Mouse (Mus musculus) limb, embryonic 12.5 days (tissue): ENCODE data around the gene Farp1. TPM values are rescaled to one million over a fixed set of nuclear protein-coding genes. Genes with fewer than 3 reads are reported as not detected.
"Not testable (repeated sequence)": the region's sequence is repeated elsewhere in the genome, so short reads cannot be mapped to it uniquely, and the experiment has no call there.

Experiments used
- ATAC-seq: fragments of 200-750 bp; cut with Nextera tagmentation; 2 replicates; pipeline ENCODE4 v1.8.0; 2017; ENCODE audit warnings: low read depth, moderate TSS enrichment; ENCODE audit not compliant: insufficient number of reproducible peaks, insufficient read depth, low FRiP score, low TSS enrichment
- H3K27ac ChIP-seq: fragments of 300-500 bp; sonication (generic); 2 replicates; pipeline ENCODE4 v1.5.1; 2016; ENCODE audit warnings: mild to moderate bottlenecking, moderate library complexity
- H3K27me3 ChIP-seq: fragments of 300-500 bp; sonication (generic); 2 replicates; pipeline ENCODE4 v1.6.1; 2016; ENCODE audit warnings: mild to moderate bottlenecking, moderate library complexity
- H3K36me3 ChIP-seq: fragments of 300-500 bp; sonication (generic); 2 replicates; pipeline ENCODE4 v1.6.1; 2016; ENCODE audit warnings: mild to moderate bottlenecking, moderate library complexity
- H3K4me1 ChIP-seq: fragments of 300-500 bp; sonication (generic); replicated peaks from 2 replicates; pipeline ENCODE4 v1.6.1; 2016
- H3K4me2 ChIP-seq: fragments of 300-500 bp; sonication (generic); 2 replicates; pipeline ENCODE4 v1.6.1; 2016; ENCODE audit warnings: mild to moderate bottlenecking, moderate library complexity
- H3K4me3 ChIP-seq: fragments of 300-500 bp; sonication (generic); replicated peaks from 2 replicates; pipeline ENCODE4 v1.5.1; 2016; ENCODE audit warnings: mild to moderate bottlenecking
- H3K9ac ChIP-seq: fragments of 300-500 bp; sonication (generic); replicated peaks from 2 replicates; pipeline ENCODE4 v1.6.1; 2016; ENCODE audit warnings: mild to moderate bottlenecking, moderate library complexity
- H3K9me3 ChIP-seq: fragments of 300-500 bp; sonication (generic); 2 replicates; pipeline ENCODE4 v1.6.1; 2016; ENCODE audit warnings: mild to moderate bottlenecking, moderate library complexity
- WGBS: fragments of 180-500 bp; shearing (Covaris S2); methylation state at CpG from one replicate; pipeline ENCODE4 v1.1.7; 2016; 5-methylcytosine and 5-hydroxymethylcytosine counted together
- polyA plus RNA-seq: library from polyadenylated mRNA; unstranded; fragments of >200 nt; fragmentation: Nextera tagmentation; extraction: Ambion mirVana; gene quantifications from 2 replicates; pipeline ENCODE4 v1.2.1, GENCODE M21; 2016

Gene Farp1
- polyA plus RNA-seq, 1 experiment from 2014 or later = 58.2 TPM

- Histone ChIP-seq H3K36me3 (no peaks in the 10 kb centered on the region), H3K4me1 (peaks cover 45% of the 10 kb centered on the region), H3K9ac (peak overlapping the region; percentile 99), H3K27me3 (peaks cover 13% of the 10 kb centered on the region), H3K4me3 (peak overlapping the region; percentile 96), H3K27ac (peak overlapping the region; percentile 95), H3K4me2 (peak overlapping the region; percentile 94), H3K9me3 (no peaks in the 10 kb centered on the region)
- WGBS = under 1% methylated on average over 77 of the region's 100 CpGs
- peak; percentile 56 for ATAC-seq
These were observed 868 bp downstream of the Farp1 start for GRCm38 (mm10) chr14:121035663-121036473.

GRCm38 (mm10) chr14:121036612-121037221, 1.7 kb downstream of the Farp1 start:
- Histone ChIP-seq H3K4me1 (peaks cover 45% of the 10 kb centered on the region), H3K27ac (peak overlapping the region; percentile 95)
- no peak for ATAC-seq

GRCm38 (mm10) chr14:121037276-121037675, 2.3 kb downstream of the Farp1 start:
- Histone ChIP-seq H3K27me3 (peaks cover 13% of the 10 kb centered on the region), H3K4me2 (peak overlapping the region; percentile 94), H3K4me1 (peaks cover 45% of the 10 kb centered on the region), H3K9ac (peak overlapping the region; percentile 99), H3K9me3 (no peaks in the 10 kb centered on the region), H3K27ac (peak overlapping the region; percentile 95), H3K4me3 (peak overlapping the region; percentile 96), H3K36me3 (no peaks in the 10 kb centered on the region)
- ATAC-seq = no peak
- WGBS = 11% methylated on average over 7 of the region's 7 CpGs

More at GRCm38 (mm10) chr14:121036612-121037221, 1.7 kb downstream of the Farp1 start:
- WGBS = under 1% methylated on average over 19 of the region's 19 CpGs
- peak overlapping the region; percentile 96 for H3K4me3 ChIP-seq
- peaks cover 13% of the 10 kb centered on the region for H3K27me3 ChIP-seq
- H3K9ac ChIP-seq = peak overlapping the region; percentile 99
- no peaks in the 10 kb centered on the region for H3K9me3 ChIP-seq
- H3K4me2 ChIP-seq = peak overlapping the region; percentile 94
- H3K36me3 ChIP-seq = no peaks in the 10 kb centered on the region

GRCm38 (mm10) chr14:121038676-121039075, 3.7 kb downstream of the Farp1 start:
- H3K4me3 ChIP-seq = peak overlapping the region; percentile 96
- H3K4me1 ChIP-seq = peaks cover 50% of the 10 kb centered on the region
- H3K27me3 ChIP-seq = peaks cover 10% of the 10 kb centered on the region
- H3K9me3 ChIP-seq = no peaks in the 10 kb centered on the region
- no peak for ATAC-seq
- no peak overlapping the region for H3K9ac ChIP-seq
- H3K36me3 ChIP-seq = no peaks in the 10 kb centered on the region
- 11% methylated on average over 5 of the region's 5 CpGs for WGBS
- peak overlapping the region; percentile 94 for H3K4me2 ChIP-seq
- peak overlapping the region; percentile 78 for H3K27ac ChIP-seq

- peaks cover 23% of the 10 kb centered on the region for H3K36me3 ChIP-seq
- H3K27me3 ChIP-seq = no peaks in the 10 kb centered on the region
- no peak overlapping the region for H3K4me3 ChIP-seq
- no peak overlapping the region for H3K4me2 ChIP-seq
- no peak overlapping the region for H3K9ac ChIP-seq
- WGBS = 75% methylated on average over 3 of the region's 3 CpGs
- H3K9me3 ChIP-seq = no peaks in the 10 kb centered on the region
- no peak overlapping the region for H3K27ac ChIP-seq
- ATAC-seq = no peak
- H3K4me1 ChIP-seq = peaks cover 51% of the 10 kb centered on the region
These were observed 9.1 kb downstream of the Farp1 start for GRCm38 (mm10) chr14:121044145-121044544.

- H3K9ac ChIP-seq = no peak overlapping the region
- peak overlapping the region; percentile 35; the same call in 1 of the 2 replicates for H3K27ac ChIP-seq
- H3K9me3 ChIP-seq = no peaks in the 10 kb centered on the region
- no peak overlapping the region for H3K4me3 ChIP-seq
- peaks cover 49% of the 10 kb centered on the region for H3K4me1 ChIP-seq
- ATAC-seq = no peak
- WGBS = 81% methylated on average over 9 of the region's 9 CpGs
- H3K4me2 ChIP-seq = no peak overlapping the region
- H3K36me3 ChIP-seq = peaks cover 27% of the 10 kb centered on the region
- no peaks in the 10 kb centered on the region for H3K27me3 ChIP-seq
These were observed 11.4 kb downstream of the Farp1 start for GRCm38 (mm10) chr14:121046313-121046961.

- no peak overlapping the region for H3K27ac ChIP-seq
- H3K27me3 ChIP-seq = no peaks in the 10 kb centered on the region
- no peak overlapping the region for H3K9ac ChIP-seq
- H3K4me1 ChIP-seq = peaks cover 61% of the 10 kb centered on the region
- H3K4me3 ChIP-seq = no peak overlapping the region
- no peaks in the 10 kb centered on the region for H3K9me3 ChIP-seq
- ATAC-seq = no peak
- WGBS = 74% methylated on average over 6 of the region's 6 CpGs
- H3K4me2 ChIP-seq = no peak overlapping the region
- peaks cover 27% of the 10 kb centered on the region for H3K36me3 ChIP-seq
These were observed 12.8 kb downstream of the Farp1 start for GRCm38 (mm10) chr14:121047780-121048179.

GRCm38 (mm10) chr14:121051002-121051401, 16.0 kb downstream of the Farp1 start:
- H3K27ac ChIP-seq, H3K4me3 ChIP-seq, H3K9ac ChIP-seq, ATAC-seq, H3K4me2 ChIP-seq, H3K9me3 ChIP-seq, H3K27me3 ChIP-seq: not testable (repeated sequence)
- 86% methylated on average over 3 of the region's 4 CpGs for WGBS
- Histone ChIP-seq H3K36me3 (peaks cover 27% of the 10 kb centered on the region), H3K4me1 (peaks cover 73% of the 10 kb centered on the region)

- peak overlapping the region; percentile 38 for H3K4me2 ChIP-seq
- under 1% methylated on average over 5 of the region's 5 CpGs for WGBS
- no peak for ATAC-seq
These were observed 18.1 kb downstream of the Farp1 start for GRCm38 (mm10) chr14:121053020-121053518.

GRCm38 (mm10) chr14:121054062-121054461, 19.1 kb downstream of the Farp1 start:
- peak overlapping the region; percentile 84 for H3K27ac ChIP-seq
- H3K36me3 ChIP-seq = peaks cover 13% of the 10 kb centered on the region; the same call in 1 of the 2 replicates
- no peak overlapping the region for H3K4me3 ChIP-seq
- 38% methylated on average over 5 of the region's 5 CpGs for WGBS
- ATAC-seq = peak; percentile 57; the same call in 1 of the 2 replicates
- no peak overlapping the region for H3K9ac ChIP-seq
- no peaks in the 10 kb centered on the region for H3K9me3 ChIP-seq
- H3K4me2 ChIP-seq = peak overlapping the region; percentile 38
- H3K4me1 ChIP-seq = peaks cover 77% of the 10 kb centered on the region
- no peaks in the 10 kb centered on the region for H3K27me3 ChIP-seq

More at GRCm38 (mm10) chr14:121053020-121053518, 18.1 kb downstream of the Farp1 start:
- no peak overlapping the region for H3K4me3 ChIP-seq
- H3K36me3 ChIP-seq = peaks cover 15% of the 10 kb centered on the region
- no peak overlapping the region for H3K9ac ChIP-seq
- H3K4me1 ChIP-seq = peaks cover 67% of the 10 kb centered on the region
- H3K9me3 ChIP-seq = no peaks in the 10 kb centered on the region
- H3K27ac ChIP-seq = peak overlapping the region; percentile 84
- H3K27me3 ChIP-seq = no peaks in the 10 kb centered on the region

- Histone ChIP-seq H3K27me3 (no peaks in the 10 kb centered on the region), H3K27ac (no peak overlapping the region), H3K4me1 (peaks cover 90% of the 10 kb centered on the region), H3K9me3 (no peaks in the 10 kb centered on the region), H3K36me3 (peaks cover 9% of the 10 kb centered on the region; the same call in 1 of the 2 replicates), H3K9ac (no peak overlapping the region), H3K4me3 (no peak overlapping the region), H3K4me2 (no peak overlapping the region)
- WGBS = 96% methylated on average over 5 of the region's 5 CpGs
- ATAC-seq = no peak
These were observed 22.8 kb downstream of the Farp1 start for GRCm38 (mm10) chr14:121057750-121058149.
